Comparison of ENCODE assay signal across 8 mouse cellular contexts in genomic region chr11:94653663-94654436, GRCm38 (mm10). TPM values are rescaled to one million over a fixed set of nuclear protein-coding genes. Genes with fewer than 3 reads are reported as not detected.
DNase-seq lines count a peak whose midpoint lies in the region; ATAC-seq and TF ChIP-seq lines count a peak whose summit lies in the region.

Gene Mrpl27 (plus strand): TSS chr11:94653767.
Gene Eme1 (minus strand): TSS chr11:94653964.

- peak; percentile 83 for DNase-seq in G1E (ENCODE audit: low spot score)
- DNase-seq in cerebellum, adult 11-12 months, result peak; percentile 81
- DNase-seq in heart, postnatal 36 days, result peak; percentile 89 to 90
- DNase-seq in layer of hippocampus, adult 2 months (ENCODE audit: low spot score in 2 of 2), result peak; percentile 77 to 81
- DNase-seq in lung, adult 2 months, result peak; percentile 95
- DNase-seq in testis, postnatal 10 days (ENCODE audit: low spot score), result peak; percentile 95

- H3K27me3 ChIP-seq in G1E (ENCODE audit: insufficient read depth, low read length), result no peaks in the 10 kb centered on the region
- H3K27me3 ChIP-seq in forebrain, embryonic 15.5 days, result no peaks in the 10 kb centered on the region
- H3K27me3 ChIP-seq in neural tube, embryonic 15.5 days (replicated peaks), result no peaks in the 10 kb centered on the region

- TF ChIP-seq CTCF in G1E (IDR thresholded peaks at IDR 0.05; ENCODE audit: low read depth, low read length), result no peak
- TF ChIP-seq CTCF in layer of hippocampus, adult 2 months (conservative IDR thresholded peaks at IDR 0.05), result 0 out of 2 replicates have a peak, but pooled peaks have one; percentile 10
- no peak for TF ChIP-seq CTCF in lung, adult 2 months (IDR thresholded peaks at IDR 0.05; ENCODE audit: insufficient read depth, low read length)

- peak within 1 kb of the TSS; percentile 96 for H3K27ac ChIP-seq in forebrain, embryonic 15.5 days (replicated peaks)
- peak within 1 kb of the TSS; percentile 99 for H3K27ac ChIP-seq in layer of hippocampus, adult 2 months
- peak within 1 kb of the TSS; percentile 98 for H3K27ac ChIP-seq in neural tube, embryonic 15.5 days (replicated peaks)

- peak within 1 kb of the TSS; percentile 77 for H3K4me2 ChIP-seq in forebrain, embryonic 15.5 days (replicated peaks)
- peak within 1 kb of the TSS; percentile 86 for H3K4me2 ChIP-seq in neural tube, embryonic 15.5 days

- H3K4me1 ChIP-seq in G1E (ENCODE audit: insufficient read depth, low read depth, low read length), result peaks cover 42% of the 10 kb centered on the region
- peaks cover 17% of the 10 kb centered on the region for H3K4me1 ChIP-seq in forebrain, embryonic 15.5 days
- peaks cover 2% of the 10 kb centered on the region for H3K4me1 ChIP-seq in lung, adult 2 months (ENCODE audit: control insufficient read depth, insufficient read depth, low read length)
- H3K4me1 ChIP-seq in neural tube, embryonic 15.5 days, result peaks cover 16% of the 10 kb centered on the region

- peak; percentile 49; the same call in 1 of the 2 replicates for TF ChIP-seq POLR2A in lung, adult 2 months (IDR thresholded peaks at IDR 0.05; ENCODE audit: borderline replicate concordance, extremely low read depth, low read depth, low read length)

- H3K9me3 ChIP-seq in G1E (replicated peaks), result no peaks in the 10 kb centered on the region
- H3K9me3 ChIP-seq in forebrain, embryonic 15.5 days, result no peaks in the 10 kb centered on the region
- H3K9me3 ChIP-seq in neural tube, embryonic 15.5 days (replicated peaks), result no peaks in the 10 kb centered on the region

- peak within 1 kb of the TSS; percentile 80 for H3K4me3 ChIP-seq in G1E (ENCODE audit: low read depth, low read length)
- H3K4me3 ChIP-seq in forebrain, embryonic 15.5 days, result peak within 1 kb of the TSS; percentile 80
- H3K4me3 ChIP-seq in layer of hippocampus, adult 2 months, result peak within 1 kb of the TSS; percentile 95
- peak within 1 kb of the TSS; percentile 96 for H3K4me3 ChIP-seq in lung, adult 2 months (replicated peaks; ENCODE audit: extremely low read depth, low read depth, low read length)
- H3K4me3 ChIP-seq in neural tube, embryonic 15.5 days (replicated peaks), result peak within 1 kb of the TSS; percentile 72

- peaks cover 72% of the 10 kb centered on the region for H3K36me3 ChIP-seq in G1E (replicated peaks)
- H3K36me3 ChIP-seq in forebrain, embryonic 15.5 days, result peaks cover 17% of the 10 kb centered on the region; the same call in 1 of the 2 replicates
- H3K36me3 ChIP-seq in neural tube, embryonic 15.5 days, result peaks cover 18% of the 10 kb centered on the region

- ATAC-seq in G1E (ENCODE audit: extremely low read depth, insufficient number of reproducible peaks, low FRiP score, poor library complexity, severe bottlenecking), result peak; percentile 83
- peak; percentile 95 for ATAC-seq in forebrain, embryonic 15.5 days (replicated peaks)
- ATAC-seq in neural tube, embryonic 15.5 days (ENCODE audit: low FRiP score), result peak; percentile 93

- WGBS in forebrain, embryonic 15.5 days, result 1% methylated on average over 32 of the region's 32 CpGs
- WGBS in lung, adult 2 months, result under 1% methylated on average over 32 of the region's 32 CpGs
- WGBS in neural tube, embryonic 15.5 days, result 1% methylated on average over 32 of the region's 32 CpGs

- intact Hi-C loops in heart, postnatal 36 days (cut with DNase I), result no loop called here

- peak within 1 kb of the TSS; percentile 72 for H3K9ac ChIP-seq in forebrain, embryonic 15.5 days (replicated peaks)
- H3K9ac ChIP-seq in neural tube, embryonic 15.5 days (replicated peaks), result peak within 1 kb of the TSS; percentile 67

RNA-seq across cellular contexts. Expression of gene Mrpl27, which starts in this region (rescaled TPM):
- 19.5 and 26.2 TPM in 2 replicates for total RNA-seq in G1E (2014; fragmentation: Nextera tagmentation)
- total RNA-seq in G1E (2017), result 54.7 and 70.9 TPM in 2 replicates
- polyA plus RNA-seq in G1E (2012), result 66.3 and 70.6 TPM in 2 replicates
- 123 and 127 TPM in 2 replicates for polyA plus RNA-seq in forebrain, embryonic 15.5 days (2015; fragmentation: Nextera tagmentation; extraction: Ambion mirVana)
- total RNA-seq in heart, postnatal 36 days (2021), result 10 to 100 TPM; 59.2 to 60.1 TPM
- total RNA-seq in layer of hippocampus, adult 2 months (2021), result 10 to 100 TPM; 60.8 to 66.0 TPM
- polyA plus RNA-seq in lung, adult 2 months (2012; rRNA removed), result 32.8 and 34.7 TPM in 2 replicates
- polyA plus RNA-seq in neural tube, embryonic 15.5 days (2015; fragmentation: Nextera tagmentation; extraction: Ambion mirVana), result 146 and 154 TPM in 2 replicates

RNA-seq across cellular contexts. Expression of gene Eme1, which starts in this region (rescaled TPM):
- total RNA-seq in G1E (2014; fragmentation: Nextera tagmentation) (14.4 and 17.9 TPM in 2 replicates), G1E (2017) (39.0 and 42.0 TPM in 2 replicates)
- polyA plus RNA-seq in G1E (2012), result 25.8 and 29.4 TPM in 2 replicates
- 9.7 and 11.2 TPM in 2 replicates for polyA plus RNA-seq in forebrain, embryonic 15.5 days (2015; fragmentation: Nextera tagmentation; extraction: Ambion mirVana)
- under 1 TPM in 1 of 2 experiments, not detected in 1; 0.25 TPM for total RNA-seq in heart, postnatal 36 days (2021)
- total RNA-seq in layer of hippocampus, adult 2 months (2021), result under 1 TPM; 0.27 to 0.41 TPM
- polyA plus RNA-seq in lung, adult 2 months (2012; rRNA removed), result 0.11 and 0.51 TPM in 2 replicates
- polyA plus RNA-seq in neural tube, embryonic 15.5 days (2015; fragmentation: Nextera tagmentation; extraction: Ambion mirVana), result 2.3 and 5.3 TPM in 2 replicates

Comparison
In these comparisons a context has a peak if more than half of its experiments do, and no peak if none do; other contexts are left out.
1. Peak in every context shown above with its lines: DNase-seq, ATAC-seq, H3K4me3 ChIP-seq and H3K27ac ChIP-seq.
2. RNA of gene Eme1 (total RNA-seq): 14.4 to 42.0 TPM in G1E; 0.27 to 0.41 TPM in layer of hippocampus, adult 2 months and 0.25 TPM in heart, postnatal 36 days; every median in the first group is over 10 times any median in the second.